Mouse (Mus musculus) lung, embryonic 16.5 days (tissue): ENCODE data around the gene Ush2a. TPM values are rescaled to one million over a fixed set of nuclear protein-coding genes. Genes with fewer than 3 reads are reported as not detected.

Experiments
- ATAC-seq: fragments of 200-750 bp; cut with Nextera tagmentation; 2 replicates; pipeline ENCODE4 v1.8.0; 2017; ENCODE audit warnings: low read depth, mild to moderate bottlenecking, moderate library complexity
- H3K27ac ChIP-seq: fragments of 300-500 bp; sonication (generic); 2 replicates; pipeline ENCODE4 v1.5.1; 2014; ENCODE audit warnings: mild to moderate bottlenecking, control low read depth, low read length
- H3K27me3 ChIP-seq: fragments of 300-500 bp; sonication (generic); 2 replicates; pipeline ENCODE4 v1.6.1; 2014; ENCODE audit warnings: low read depth, low read length, mixed read lengths; ENCODE audit not compliant: control insufficient read depth, insufficient read depth
- H3K36me3 ChIP-seq: fragments of 300-500 bp; sonication (generic); 2 replicates; pipeline ENCODE4 v1.6.1; 2014; ENCODE audit warnings: low read length; ENCODE audit not compliant: control insufficient read depth, insufficient read depth
- H3K4me1 ChIP-seq: fragments of 300-500 bp; sonication (generic); replicated peaks from 2 replicates; pipeline ENCODE4 v1.6.1; 2014; ENCODE audit warnings: low read length, mixed read lengths; ENCODE audit not compliant: control insufficient read depth, insufficient read depth
- H3K4me2 ChIP-seq: fragments of 300-500 bp; sonication (generic); 2 replicates; pipeline ENCODE4 v1.6.1; 2014; ENCODE audit warnings: low read depth, low read length, control low read depth
- H3K4me3 ChIP-seq: fragments of 300-500 bp; sonication (generic); 2 replicates; pipeline ENCODE4 v1.5.1; 2014; ENCODE audit warnings: mild to moderate bottlenecking, low read length, control low read depth
- H3K9ac ChIP-seq: fragments of 300-500 bp; sonication (generic); 2 replicates; pipeline ENCODE4 v1.6.1; 2014; ENCODE audit warnings: low read length, control low read depth
- H3K9me3 ChIP-seq: fragments of 300-500 bp; sonication (generic); 2 replicates; pipeline ENCODE4 v1.6.1; 2016; ENCODE audit warnings: low read length; ENCODE audit not compliant: control insufficient read depth
- WGBS: fragments of 180-500 bp; shearing (Covaris S2); extraction: QIAGEN DNeasy Blood & Tissue Kit; methylation state at CpG from one replicate; pipeline ENCODE4 v1.1.7; 2014; 5-methylcytosine and 5-hydroxymethylcytosine counted together
- polyA plus RNA-seq: library from polyadenylated mRNA; unstranded; fragments of >200 nt; fragmentation: Nextera tagmentation; extraction: Ambion mirVana; gene quantifications from 2 replicates; pipeline ENCODE4 v1.2.1, GENCODE M21; 2015

Gene Ush2a
- polyA plus RNA-seq, 1 experiment from 2014 or later = 0.11 TPM

GRCm38 (mm10) chr1:188606450-188606849 is 344.6 kb downstream of the Ush2a start:
- H3K9ac ChIP-seq = no peak overlapping the region
- no peaks in the 10 kb centered on the region for H3K4me1 ChIP-seq
- no peaks in the 10 kb centered on the region for H3K9me3 ChIP-seq
- no peak overlapping the region for H3K27ac ChIP-seq
- H3K36me3 ChIP-seq = no peaks in the 10 kb centered on the region
- H3K4me2 ChIP-seq = no peak overlapping the region
- no peak overlapping the region for H3K4me3 ChIP-seq
- ATAC-seq = no peak
- no peaks in the 10 kb centered on the region for H3K27me3 ChIP-seq

DNA sequence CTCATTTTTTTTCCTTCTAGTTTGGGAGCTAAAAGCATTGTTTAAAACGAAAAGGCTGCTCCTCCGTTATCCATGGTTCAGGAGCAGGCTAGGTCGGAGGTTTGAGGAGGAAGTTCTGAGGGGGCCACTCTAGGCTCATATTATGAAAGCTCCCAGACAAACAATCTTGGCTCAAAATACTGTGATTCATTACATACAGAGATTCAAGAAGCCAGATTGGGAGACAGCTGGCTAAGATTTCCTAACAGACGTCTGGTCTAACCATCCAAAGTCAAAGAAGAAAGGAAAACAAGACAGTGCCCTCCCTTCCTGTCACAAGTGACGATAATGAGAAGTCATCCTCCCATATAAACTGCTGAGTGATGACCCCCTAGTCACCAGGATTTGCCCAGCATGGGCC is 354.7 kb downstream of the Ush2a start:
- H3K4me3 ChIP-seq = no peak overlapping the region
- H3K9ac ChIP-seq = no peak overlapping the region
- H3K4me1 ChIP-seq = no peaks in the 10 kb centered on the region
- no peak overlapping the region for H3K4me2 ChIP-seq
- WGBS = 49% methylated on average over 5 of the region's 5 CpGs
- H3K27me3 ChIP-seq = no peaks in the 10 kb centered on the region
- no peaks in the 10 kb centered on the region for H3K9me3 ChIP-seq
- H3K27ac ChIP-seq = no peak overlapping the region
- H3K36me3 ChIP-seq = no peaks in the 10 kb centered on the region
- no peak for ATAC-seq

DNA sequence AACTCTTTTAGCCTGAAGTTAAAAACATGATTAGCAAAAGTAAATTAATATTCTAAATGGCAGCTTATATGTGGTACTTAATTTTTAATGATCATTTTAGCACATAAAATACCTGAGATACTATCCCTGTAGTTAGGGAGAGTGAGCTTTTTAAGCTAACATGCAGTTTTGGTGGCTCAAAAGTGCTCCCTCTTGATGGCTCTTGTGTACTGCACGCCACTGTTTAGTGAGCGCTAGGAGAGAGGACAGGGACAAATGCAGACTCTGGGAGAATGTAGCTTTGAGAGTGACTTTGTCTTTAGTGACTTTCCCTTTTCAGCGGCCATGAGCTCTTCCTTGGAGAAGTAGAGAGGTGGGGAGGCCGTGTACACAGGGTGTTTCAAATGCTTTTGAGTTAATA is 371.9 kb downstream of the Ush2a start:
- WGBS = 30% methylated on average over 4 of the region's 4 CpGs
- ATAC-seq = peak; percentile 45; the same call in 1 of the 2 replicates
- Histone ChIP-seq H3K27me3 (no peaks in the 10 kb centered on the region), H3K9me3 (no peaks in the 10 kb centered on the region), H3K4me3 (no peak overlapping the region), H3K27ac (no peak overlapping the region), H3K36me3 (no peaks in the 10 kb centered on the region), H3K9ac (no peak overlapping the region), H3K4me1 (no peaks in the 10 kb centered on the region), H3K4me2 (no peak overlapping the region)

- H3K4me1 ChIP-seq = no peaks in the 10 kb centered on the region
- H3K36me3 ChIP-seq = no peaks in the 10 kb centered on the region
- no peak overlapping the region for H3K4me2 ChIP-seq
- ATAC-seq = no peak
- H3K9ac ChIP-seq = no peak overlapping the region
- no peaks in the 10 kb centered on the region for H3K27me3 ChIP-seq
- no peak overlapping the region for H3K4me3 ChIP-seq
- no peaks in the 10 kb centered on the region for H3K9me3 ChIP-seq
- H3K27ac ChIP-seq = no peak overlapping the region
Measured at GRCm38 (mm10) chr1:188639666-188640065, 377.8 kb downstream of the Ush2a start.

- H3K4me2 ChIP-seq = no peak overlapping the region
- no peaks in the 10 kb centered on the region for H3K4me1 ChIP-seq
- H3K27ac ChIP-seq = peak overlapping the region; percentile 61
- ATAC-seq = peak; percentile 68
- no peaks in the 10 kb centered on the region for H3K27me3 ChIP-seq
- 47% methylated on average over 3 of the region's 3 CpGs for WGBS
- H3K9ac ChIP-seq = no peak overlapping the region
- no peaks in the 10 kb centered on the region for H3K9me3 ChIP-seq
- H3K36me3 ChIP-seq = no peaks in the 10 kb centered on the region
- H3K4me3 ChIP-seq = no peak overlapping the region
Measured at GRCm38 (mm10) chr1:188643156-188643555, 381.3 kb downstream of the Ush2a start.

GRCm38 (mm10) chr1:188653001-188653400 is 391.2 kb downstream of the Ush2a start:
- Histone ChIP-seq H3K4me3 (no peak overlapping the region), H3K36me3 (no peaks in the 10 kb centered on the region), H3K27ac (no peak overlapping the region), H3K4me1 (no peaks in the 10 kb centered on the region), H3K9ac (no peak overlapping the region), H3K27me3 (no peaks in the 10 kb centered on the region), H3K4me2 (no peak overlapping the region), H3K9me3 (no peaks in the 10 kb centered on the region)
- no peak for ATAC-seq
- WGBS = 65% methylated on average over 3 of the region's 3 CpGs

GRCm38 (mm10) chr1:188656121-188656520 is 394.3 kb downstream of the Ush2a start:
- 79% methylated on average over 12 of the region's 12 CpGs for WGBS
- no peak overlapping the region for H3K27ac ChIP-seq
- H3K4me3 ChIP-seq = no peak overlapping the region
- no peak overlapping the region for H3K4me2 ChIP-seq
- no peaks in the 10 kb centered on the region for H3K36me3 ChIP-seq
- H3K9ac ChIP-seq = no peak overlapping the region
- H3K27me3 ChIP-seq = no peaks in the 10 kb centered on the region
- H3K9me3 ChIP-seq = no peaks in the 10 kb centered on the region
- peaks cover 10% of the 10 kb centered on the region for H3K4me1 ChIP-seq
- ATAC-seq = no peak

DNA sequence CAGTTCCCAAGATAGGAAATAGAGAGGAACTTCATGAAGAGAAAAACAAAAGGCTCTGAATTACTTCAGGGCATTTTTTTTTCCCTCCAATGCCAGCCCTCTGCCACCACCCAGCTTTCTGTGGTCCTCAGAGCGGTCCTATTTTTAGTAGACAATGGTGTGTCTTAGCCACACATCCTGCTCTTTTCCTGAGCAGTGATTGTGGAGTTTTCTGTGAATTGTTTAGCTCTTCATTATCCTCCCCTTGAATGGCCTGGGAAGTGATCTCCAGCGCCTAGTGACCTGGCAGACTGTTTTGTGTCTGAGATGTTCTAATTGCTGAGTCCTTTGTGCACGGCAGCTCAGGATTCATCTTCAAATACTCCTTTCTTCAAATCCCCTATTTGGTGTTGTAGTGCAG is 397.3 kb downstream of the Ush2a start:
- Histone ChIP-seq H3K9ac (no peak overlapping the region), H3K36me3 (no peaks in the 10 kb centered on the region), H3K4me3 (no peak overlapping the region), H3K4me2 (no peak overlapping the region), H3K27ac (peak overlapping the region; percentile 21; the same call in 1 of the 2 replicates), H3K4me1 (peaks cover 12% of the 10 kb centered on the region), H3K9me3 (no peaks in the 10 kb centered on the region), H3K27me3 (no peaks in the 10 kb centered on the region)
- ATAC-seq = peak; percentile 61
- WGBS = 62% methylated on average over 3 of the region's 3 CpGs

DNA sequence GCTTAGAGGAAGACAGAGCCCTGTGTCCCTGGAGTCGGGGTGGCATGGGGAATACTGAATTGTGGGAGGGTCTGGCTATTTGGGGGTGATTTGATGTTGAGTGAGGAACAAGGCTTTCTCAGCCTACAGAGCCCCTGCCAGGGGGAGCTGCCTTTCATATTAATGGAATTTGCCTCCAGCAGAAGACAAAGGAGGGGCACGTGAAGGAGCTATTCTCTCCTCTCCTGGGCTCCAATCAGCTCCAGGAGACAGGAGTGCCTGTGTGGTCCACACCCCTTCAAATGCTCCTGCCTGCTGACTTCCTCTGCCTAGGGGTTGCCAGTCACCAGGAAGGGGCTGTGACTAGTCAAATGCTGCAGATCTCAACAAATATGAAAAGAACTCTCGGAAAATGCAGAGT is 398.5 kb downstream of the Ush2a start:
- Histone ChIP-seq H3K9me3 (no peaks in the 10 kb centered on the region), H3K36me3 (no peaks in the 10 kb centered on the region), H3K4me1 (peaks cover 12% of the 10 kb centered on the region), H3K27ac (0 out of 2 replicates have a peak overlapping the region, but pooled peaks have one; percentile 39), H3K9ac (peak overlapping the region; percentile 60), H3K4me3 (peak overlapping the region; percentile 37), H3K4me2 (peak overlapping the region; percentile 61), H3K27me3 (no peaks in the 10 kb centered on the region)
- ATAC-seq = peak; percentile 89
- 27% methylated on average over 3 of the region's 3 CpGs for WGBS

- no peaks in the 10 kb centered on the region for H3K27me3 ChIP-seq
- H3K4me3 ChIP-seq = peak overlapping the region; percentile 37
- peaks cover 12% of the 10 kb centered on the region for H3K4me1 ChIP-seq
- peak overlapping the region; percentile 60 for H3K9ac ChIP-seq
- peak overlapping the region; percentile 61 for H3K4me2 ChIP-seq
- H3K27ac ChIP-seq = peak overlapping the region; percentile 39; the same call in 1 of the 2 replicates
- WGBS = 8% methylated on average over 8 of the region's 8 CpGs
- peak; percentile 36; the same call in 1 of the 2 replicates for ATAC-seq
- no peaks in the 10 kb centered on the region for H3K9me3 ChIP-seq
- no peaks in the 10 kb centered on the region for H3K36me3 ChIP-seq
Measured at GRCm38 (mm10) chr1:188660882-188661281, 399.1 kb downstream of the Ush2a start.
